Mouse (Mus musculus) adrenal gland, postnatal 10 days (tissue): ENCODE results near the gene Med29. TPM values are rescaled to one million over a fixed set of nuclear protein-coding genes. Genes with fewer than 3 reads are reported as not detected.
A peak's percentile ranks its signal among the peaks of the same experiment; 100 is the strongest.

Source experiments
- DNase-seq: peaks from one replicate; pipeline ENCODE4 v3.0.0; 2021; ENCODE audit warnings: mixed read lengths
- long read RNA-seq, 2 experiments: library from polyadenylated mRNA; stranded (forward); transcript quantifications; one replicate each; pipeline ENCODE4 v2.0.0; 2021
- total RNA-seq, 2 experiments: library from RNA; stranded (reverse); gene quantifications; 2 replicates each; pipeline ENCODE4 v1.2.3; 2021

The Med29 gene
- 10 to 100 TPM; 19.8 to 25.9 TPM for total RNA-seq
- long read RNA-seq, experiment 1, transcript Med29-201 (4 exons, 1,281 nt) = major isoform, 67 of 75 reads
- long read RNA-seq, experiment 1, partial matches to known transcripts = 0 of 75 reads
- long read RNA-seq, experiment 1, other reads (novel, unspliced or antisense) = 8 of 75 reads
- long read RNA-seq, experiment 2, transcript Med29-201 (4 exons, 1,281 nt) = major isoform, 39 of 49 reads
- long read RNA-seq, experiment 2, partial matches to known transcripts = 0 of 49 reads
- long read RNA-seq, experiment 2, other reads (novel, unspliced or antisense) = 10 of 49 reads

GRCm38 (mm10) chr7:28392429-28393271, at the start of gene Med29, which contains the start of gene Paf1:
Med29 (minus strand) TSS chr7:28392708.
Paf1 (plus strand) TSS chr7:28392951.
- DNase-seq = peak; percentile 96

GRCm38 (mm10) chr7:28441776-28442485, 49.4 kb upstream of the Med29 start:
- no peak for DNase-seq

GRCm38 (mm10) chr7:28440739-28441138, 48.2 kb upstream of the Med29 start:
- DNase-seq = peak; percentile 35

DNA sequence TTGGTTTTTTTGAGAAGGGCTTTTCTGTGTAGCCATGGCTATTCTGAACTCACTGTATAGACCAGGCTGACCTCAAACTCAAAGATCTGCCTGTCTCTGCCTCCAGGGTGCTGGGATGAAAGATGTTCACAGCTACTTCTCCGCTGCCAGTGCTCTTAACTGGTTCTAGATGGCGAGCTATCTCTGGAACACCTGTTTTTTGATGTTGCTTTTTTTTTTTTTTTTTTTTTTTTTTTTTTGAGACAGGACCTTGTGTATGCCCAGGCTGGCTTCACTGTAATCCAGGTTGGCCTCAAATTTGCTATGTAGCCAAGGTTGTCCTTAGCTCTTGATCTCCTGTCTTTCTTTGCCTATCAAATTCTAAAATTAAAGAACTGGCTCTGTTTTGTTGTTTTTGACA, 46.3 kb upstream of the Med29 start:
- no peak for DNase-seq

DNA sequence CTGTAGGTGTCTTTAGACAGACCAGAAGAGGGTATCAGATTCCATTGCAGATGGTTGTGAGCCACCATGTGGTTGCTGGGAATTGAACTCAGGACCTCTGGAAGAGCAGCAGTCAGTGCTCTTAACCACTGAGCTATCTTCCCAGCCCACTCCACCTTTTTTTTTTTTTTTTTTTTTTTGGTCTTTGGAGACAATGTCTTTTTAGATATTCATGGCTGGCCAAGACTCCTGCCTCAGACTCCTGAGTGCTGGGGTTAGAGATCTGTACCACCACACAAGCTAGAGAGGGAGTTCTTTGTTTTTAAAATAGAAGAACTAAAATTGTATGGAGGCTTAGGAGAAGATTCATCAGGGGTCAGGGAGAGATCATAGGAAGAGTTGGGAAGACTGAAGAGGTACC, 45.5 kb upstream of the Med29 start:
- no peak for DNase-seq

GRCm38 (mm10) chr7:28436932-28437570, 44.5 kb upstream of the Med29 start, which contains the start of gene Gmfg:
Gmfg (plus strand) TSS chr7:28437447.
- peak; percentile 83 for DNase-seq

DNA sequence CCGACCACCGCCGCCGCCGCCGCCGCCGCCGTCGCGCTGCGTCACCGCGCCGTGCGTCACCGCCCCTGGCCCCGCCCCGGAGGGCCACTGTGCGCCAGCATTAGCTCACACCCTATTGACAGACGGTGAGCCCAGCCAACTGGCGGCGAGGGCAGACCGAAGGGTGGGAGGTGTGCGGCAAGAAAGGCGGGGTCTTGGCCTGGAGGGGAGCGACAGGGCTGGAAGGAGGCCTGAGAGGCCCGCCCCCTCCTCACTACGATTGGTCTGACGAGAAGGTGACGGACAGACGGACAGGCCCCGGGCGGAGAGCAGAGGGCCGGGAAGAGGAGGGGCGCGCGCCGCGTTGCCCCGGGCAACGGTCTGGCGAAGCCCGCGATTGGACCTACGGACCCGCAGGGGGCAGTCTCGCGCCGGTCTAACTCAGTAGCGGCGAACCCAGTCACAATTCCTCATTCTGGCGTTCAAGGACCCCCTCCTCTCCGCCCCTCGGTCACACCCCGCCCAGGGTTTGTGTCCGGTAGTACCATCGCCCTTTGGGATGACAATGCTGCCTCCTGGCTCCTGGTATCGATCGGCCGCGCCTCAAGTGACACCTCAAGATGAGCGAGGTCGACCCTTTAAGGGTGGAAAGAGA, 43.9 kb upstream of the Med29 start:
- DNase-seq = peak; percentile 100

DNA sequence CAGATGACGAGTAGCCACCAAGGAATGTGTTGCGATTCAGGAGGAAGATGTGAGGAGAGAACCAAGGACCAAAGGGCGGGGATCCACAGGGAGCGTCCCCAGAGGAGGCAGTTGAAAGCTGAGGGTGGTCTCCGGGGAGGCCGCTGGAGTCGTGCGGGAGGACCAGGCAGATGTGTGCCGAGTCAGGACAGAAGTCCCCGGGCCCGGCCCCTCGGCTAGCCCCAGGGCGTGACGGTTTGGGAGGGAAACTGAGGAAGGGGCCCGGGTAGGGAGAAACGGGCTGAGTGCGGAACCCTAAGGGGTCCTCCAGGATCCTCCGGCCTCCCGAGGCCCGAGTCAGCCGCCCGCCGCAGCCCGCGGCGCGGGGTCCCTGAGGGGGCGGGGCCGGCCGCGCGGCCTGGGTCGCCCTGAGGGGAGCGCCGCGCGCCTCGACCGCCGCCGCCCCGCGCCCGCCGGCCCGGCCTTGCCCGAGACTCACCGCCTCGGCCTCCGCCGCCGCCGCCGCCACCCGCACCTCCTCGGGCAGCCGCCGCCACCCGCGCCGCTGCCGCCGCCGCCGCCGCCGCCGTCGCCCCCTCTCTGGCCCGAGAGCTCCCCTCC, 43.3 kb upstream of the Med29 start:
- DNase-seq = no peak

DNA sequence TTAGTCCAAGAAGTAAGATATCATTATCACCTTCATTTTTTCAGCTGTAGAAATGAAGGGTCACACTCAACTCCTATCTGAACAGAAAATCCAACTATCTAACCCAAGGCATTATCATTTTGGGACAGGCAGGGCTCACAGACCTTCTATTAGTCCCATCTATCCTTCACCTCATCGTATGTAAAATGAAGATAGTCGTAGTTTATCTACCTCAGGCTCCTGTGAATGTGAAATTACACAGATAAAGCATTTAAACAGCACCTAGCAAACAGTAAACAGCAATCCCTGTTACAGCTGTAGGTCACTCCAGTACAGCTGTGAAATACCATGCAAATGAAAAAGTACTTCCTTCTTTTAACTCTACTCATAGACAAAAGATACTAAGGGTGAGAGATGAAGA, 39.7 kb upstream of the Med29 start:
- no peak for DNase-seq

DNA sequence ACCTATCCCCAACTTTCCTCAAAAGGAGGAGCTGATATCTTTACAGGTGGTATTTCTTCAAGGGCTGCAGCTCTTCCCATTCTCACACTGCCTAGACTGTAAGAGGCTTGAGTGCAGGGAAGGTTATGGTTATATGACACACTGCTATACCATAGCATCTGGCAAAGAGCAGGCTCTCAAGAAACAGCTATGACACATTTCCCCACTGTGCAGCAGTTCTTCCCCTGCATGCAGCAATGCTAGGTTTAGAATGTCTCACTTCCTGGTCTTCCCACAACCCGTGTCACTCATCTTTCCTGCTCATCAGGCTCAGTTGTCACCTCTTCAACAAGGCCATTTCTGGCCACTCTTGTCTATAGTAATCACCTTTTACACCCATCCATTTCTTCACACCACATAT, 38.0 kb upstream of the Med29 start:
- DNase-seq = no peak

- no peak for DNase-seq
Measured at GRCm38 (mm10) chr7:28427738-28428137, 35.2 kb upstream of the Med29 start.

DNA sequence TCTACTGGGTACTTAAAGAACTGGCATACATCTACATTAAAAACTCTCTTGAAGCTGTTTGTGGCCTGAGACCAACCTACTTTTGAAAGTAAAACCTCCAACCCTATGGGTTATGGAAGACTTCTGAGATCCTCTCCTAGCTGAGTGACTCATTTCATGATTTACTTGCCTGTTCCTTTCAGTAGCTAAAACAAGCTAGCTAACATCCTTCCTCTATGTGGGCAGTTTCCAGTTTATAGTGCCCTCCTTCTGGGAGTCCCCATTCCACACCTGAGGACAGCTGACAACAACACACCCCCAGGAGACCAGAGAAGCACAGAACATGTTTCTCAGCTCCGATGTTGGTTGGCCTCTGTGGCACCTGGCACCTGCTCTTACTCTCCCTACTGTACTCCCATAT, 30.5 kb upstream of the Med29 start:
- DNase-seq = no peak

- DNase-seq = no peak
Measured at GRCm38 (mm10) chr7:28419416-28419815, 26.9 kb upstream of the Med29 start.

DNA sequence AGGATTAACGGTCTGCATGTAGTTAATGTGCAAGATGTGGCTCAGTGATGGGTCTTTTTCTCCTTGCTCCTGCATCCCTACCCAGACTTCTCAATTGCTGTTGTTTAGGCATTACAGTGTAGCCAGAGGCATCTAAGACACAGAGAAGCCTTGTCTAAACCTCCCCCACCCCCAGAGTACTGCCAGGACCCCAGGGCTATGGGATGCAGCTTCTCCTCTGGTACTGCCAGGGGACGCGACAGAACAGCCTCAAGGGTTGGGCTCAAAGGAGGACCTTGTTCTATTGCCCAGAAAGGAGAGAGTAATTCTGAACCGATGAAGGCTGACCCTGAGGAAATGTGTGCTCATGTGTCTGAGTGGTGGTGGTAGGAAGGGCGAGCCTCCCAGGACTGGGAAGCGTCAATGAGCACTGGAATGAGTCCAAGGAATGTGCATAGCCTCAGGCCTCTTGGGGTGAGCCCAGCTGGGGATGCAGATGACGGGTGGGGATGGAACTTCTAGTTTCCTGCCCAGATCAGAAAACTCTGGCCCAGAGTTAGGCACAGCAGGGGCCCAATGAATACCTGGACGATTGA, 25.7 kb upstream of the Med29 start:
- peak; percentile 60 for DNase-seq

DNA sequence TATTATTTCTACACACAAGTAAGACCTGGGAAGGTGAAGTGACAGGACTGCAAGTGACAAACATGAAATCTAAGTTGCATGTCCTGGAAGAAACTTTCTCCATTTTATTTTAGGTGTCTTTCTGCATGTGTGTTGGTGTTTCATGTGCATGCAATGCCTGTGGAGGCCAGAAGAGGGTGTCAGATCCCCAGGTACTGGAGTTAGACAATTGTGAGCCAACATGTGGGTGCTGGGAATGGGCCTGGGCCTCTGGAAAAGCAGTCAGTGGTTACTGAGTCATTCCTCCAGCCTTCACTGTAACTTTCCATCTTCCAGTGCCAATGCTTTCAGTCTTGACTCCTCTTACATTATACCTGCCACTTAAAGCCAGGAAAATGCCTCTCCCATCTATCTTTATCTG, 24.9 kb upstream of the Med29 start:
- no peak for DNase-seq

DNA sequence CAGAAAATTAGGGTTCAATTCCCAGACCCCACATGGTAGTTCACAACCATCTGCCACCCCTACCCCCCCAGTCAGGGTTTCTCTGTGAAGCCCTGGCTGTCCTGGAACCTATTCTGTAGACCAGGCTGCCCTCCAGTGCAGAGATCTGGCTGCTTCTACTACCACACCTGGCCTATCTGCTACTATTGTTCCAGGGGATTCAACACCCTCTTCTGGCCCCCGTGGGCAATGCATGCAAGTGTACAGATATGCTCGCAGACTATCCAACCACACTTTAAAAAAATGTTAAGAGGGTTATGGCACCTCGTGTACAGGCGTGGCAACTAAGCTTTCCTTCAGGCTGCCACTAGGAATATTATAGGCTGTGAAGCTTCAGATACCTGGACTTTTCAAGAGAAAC, 20.3 kb upstream of the Med29 start:
- DNase-seq = no peak

- peak; percentile 73 for DNase-seq
Measured at GRCm38 (mm10) chr7:28410841-28411475, 18.4 kb upstream of the Med29 start.

DNA sequence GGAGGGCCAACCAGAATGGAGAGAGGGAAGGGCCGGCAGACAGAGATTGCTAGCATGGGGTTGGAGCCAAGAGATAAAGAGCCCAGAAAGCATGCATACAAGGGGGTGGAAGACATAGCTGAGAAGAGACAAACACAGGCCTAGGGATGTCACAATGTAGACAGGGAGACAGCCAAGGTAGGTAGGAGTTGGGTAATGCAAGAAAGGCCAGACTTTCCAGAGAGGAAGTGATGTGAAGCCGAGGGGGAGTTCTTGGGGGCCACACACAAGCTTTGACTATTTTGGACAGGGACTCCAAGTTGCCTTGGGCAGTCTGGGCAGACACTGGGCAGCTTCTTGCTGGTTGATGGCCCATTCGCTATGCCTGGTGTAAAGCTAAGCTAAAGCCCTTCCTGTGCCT, 9.4 kb upstream of the Med29 start:
- no peak for DNase-seq

GRCm38 (mm10) chr7:28401030-28401429, 8.5 kb upstream of the Med29 start:
- DNase-seq = no peak

DNA sequence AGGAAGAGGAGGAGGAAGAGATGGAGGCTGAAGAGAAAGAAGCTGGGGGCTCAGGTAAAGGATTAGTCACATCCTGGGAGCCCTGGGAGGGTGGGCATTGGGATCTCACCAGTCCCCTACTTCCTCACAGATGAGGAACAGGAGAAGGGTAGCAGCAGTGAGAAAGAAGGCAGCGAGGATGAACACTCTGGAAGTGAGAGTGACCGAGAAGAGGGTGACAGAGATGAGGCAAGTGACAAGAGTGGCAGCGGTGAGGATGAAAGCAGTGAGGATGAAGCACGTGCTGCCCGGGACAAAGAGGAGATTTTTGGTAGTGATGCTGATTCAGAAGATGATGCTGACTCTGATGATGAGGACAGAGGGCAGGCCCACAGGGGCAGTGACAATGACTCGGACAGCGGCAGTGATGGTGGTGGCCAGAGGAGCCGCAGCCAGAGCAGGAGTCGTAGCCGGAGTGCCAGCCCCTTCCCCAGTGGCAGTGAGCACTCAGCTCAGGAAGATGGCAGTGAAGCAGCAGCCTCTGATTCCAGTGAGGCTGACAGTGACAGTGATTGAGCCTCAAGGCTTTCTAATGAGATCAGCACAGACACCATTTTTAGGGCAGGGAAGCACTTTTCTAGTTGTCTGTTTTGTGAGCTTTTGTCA, 6.3 kb upstream of the Med29 start:
- no peak for DNase-seq
